Mouse (Mus musculus) liver, embryonic 11.5 days (tissue): ENCODE measurements at regions not wholly inside any gene's neighbourhood (a gene's known extent, or its start where the extent isn't known, plus 50 kb on each side); places are given as distances from the start of the nearest gene placed in this dataset.

Source experiments
- ATAC-seq: fragments of 200-750 bp; cut with Nextera tagmentation; replicated peaks from 2 replicates; pipeline ENCODE4 v1.8.0; 2017; ENCODE audit warnings: moderate number of reproducible peaks, mild to moderate bottlenecking, moderate TSS enrichment, moderate library complexity; ENCODE audit not compliant: low FRiP score
- DNase-seq: peaks from one replicate; pipeline ENCODE4 v3.0.0-alpha.2; 2017; ENCODE audit warnings: low spot score
- H3K27ac ChIP-seq: fragments of 300-500 bp; sonication (generic); 2 replicates; pipeline ENCODE4 v1.5.1; 2014; ENCODE audit warnings: mild to moderate bottlenecking, low read depth, low read length, control low read depth
- H3K27me3 ChIP-seq: fragments of 300-500 bp; sonication (generic); replicated peaks from 2 replicates; pipeline ENCODE4 v1.6.1; 2014; ENCODE audit warnings: low read length, mixed read lengths; ENCODE audit not compliant: control insufficient read depth, insufficient read depth
- H3K36me3 ChIP-seq: fragments of 300-500 bp; sonication (generic); 2 replicates; pipeline ENCODE4 v1.6.1; 2014; ENCODE audit warnings: mild to moderate bottlenecking, low read length, moderate library complexity, mixed read lengths; ENCODE audit not compliant: control insufficient read depth, insufficient read depth
- H3K4me1 ChIP-seq: fragments of 300-500 bp; sonication (generic); replicated peaks from 2 replicates; pipeline ENCODE4 v1.6.1; 2014; ENCODE audit warnings: low read length, mixed read lengths; ENCODE audit not compliant: control insufficient read depth, insufficient read depth
- H3K4me2 ChIP-seq: fragments of 300-500 bp; sonication (generic); 2 replicates; pipeline ENCODE4 v1.6.1; 2014; ENCODE audit warnings: mild to moderate bottlenecking, control low read depth, moderate library complexity
- H3K4me3 ChIP-seq: fragments of 300-500 bp; sonication (generic); 2 replicates; pipeline ENCODE4 v1.5.1; 2014; ENCODE audit warnings: low read depth, low read length, control low read depth
- H3K9ac ChIP-seq: fragments of 300-500 bp; sonication (generic); 2 replicates; pipeline ENCODE4 v1.6.1; 2014; ENCODE audit warnings: low read depth, low read length, control low read depth
- H3K9me3 ChIP-seq: fragments of 300-500 bp; sonication (generic); 2 replicates; pipeline ENCODE4 v1.6.1; 2016; ENCODE audit warnings: low read length, inconsistent platforms, mixed read lengths; ENCODE audit not compliant: control insufficient read depth
- WGBS: fragments of 180-500 bp; shearing (Covaris S2); extraction: QIAGEN DNeasy Blood & Tissue Kit; methylation state at CpG from one replicate; pipeline ENCODE4 v1.1.7; 2014; 5-methylcytosine and 5-hydroxymethylcytosine counted together

DNA sequence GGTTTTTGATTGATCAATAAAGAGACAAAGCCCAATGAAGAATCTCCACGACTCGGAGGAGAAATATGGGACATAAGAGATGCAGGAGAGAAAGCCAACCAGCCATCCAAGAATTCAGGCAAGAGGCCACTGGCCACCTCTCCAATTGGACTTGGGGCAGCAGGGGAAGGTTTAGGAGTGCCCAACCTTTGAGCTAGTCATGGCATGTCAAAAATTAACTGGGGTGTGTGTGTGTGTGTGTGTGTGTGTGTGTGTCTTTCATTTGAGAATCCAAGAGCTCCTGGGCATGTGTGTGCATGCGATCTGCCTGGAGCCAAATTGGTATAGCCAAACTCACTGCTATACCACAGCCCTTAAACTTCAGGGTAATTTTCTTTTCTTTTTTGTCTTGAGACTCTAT, 51.6 kb upstream of the Cecr2 start:
- H3K9ac ChIP-seq, result no peak overlapping the region
- no peaks in the 10 kb centered on the region for H3K9me3 ChIP-seq
- DNase-seq (no peak), ATAC-seq (no peak)
- H3K4me3 ChIP-seq, result no peak overlapping the region
- no peaks in the 10 kb centered on the region for H3K27me3 ChIP-seq
- H3K36me3 ChIP-seq, result no peaks in the 10 kb centered on the region
- 85% methylated on average over 3 of the region's 3 CpGs for WGBS
- H3K27ac ChIP-seq, result no peak overlapping the region
- H3K4me2 ChIP-seq, result no peak overlapping the region
- peaks cover 25% of the 10 kb centered on the region for H3K4me1 ChIP-seq

DNA sequence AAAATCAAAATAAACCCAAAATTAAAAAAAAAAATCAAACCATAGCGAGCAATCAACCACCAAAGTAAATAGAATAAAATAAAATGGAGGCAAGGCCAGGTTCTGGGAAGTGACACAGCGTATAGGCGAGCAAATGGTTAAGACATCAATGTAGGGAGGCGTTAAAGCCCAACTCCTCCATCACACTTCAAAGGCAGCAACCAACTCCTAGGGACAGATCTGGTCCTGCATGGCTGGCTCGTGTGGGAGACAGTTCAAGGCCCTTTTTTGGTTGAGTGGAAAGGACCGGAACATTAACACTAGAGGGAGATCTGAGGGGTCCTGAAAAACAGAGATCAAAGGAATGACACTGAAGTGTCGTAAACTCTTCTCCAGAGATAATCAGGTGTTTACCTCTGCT, 53.8 kb upstream of the Cecr2 start:
- 59% methylated on average over 7 of the region's 7 CpGs for WGBS
- DNase-seq (no peak), ATAC-seq (no peak)
- no peaks in the 10 kb centered on the region for H3K9me3 ChIP-seq
- no peak overlapping the region for H3K27ac ChIP-seq
- no peaks in the 10 kb centered on the region for H3K36me3 ChIP-seq
- H3K4me3 ChIP-seq, result no peak overlapping the region
- no peaks in the 10 kb centered on the region for H3K27me3 ChIP-seq
- H3K4me1 ChIP-seq, result peaks cover 18% of the 10 kb centered on the region
- H3K4me2 ChIP-seq, result no peak overlapping the region
- no peak overlapping the region for H3K9ac ChIP-seq

DNA sequence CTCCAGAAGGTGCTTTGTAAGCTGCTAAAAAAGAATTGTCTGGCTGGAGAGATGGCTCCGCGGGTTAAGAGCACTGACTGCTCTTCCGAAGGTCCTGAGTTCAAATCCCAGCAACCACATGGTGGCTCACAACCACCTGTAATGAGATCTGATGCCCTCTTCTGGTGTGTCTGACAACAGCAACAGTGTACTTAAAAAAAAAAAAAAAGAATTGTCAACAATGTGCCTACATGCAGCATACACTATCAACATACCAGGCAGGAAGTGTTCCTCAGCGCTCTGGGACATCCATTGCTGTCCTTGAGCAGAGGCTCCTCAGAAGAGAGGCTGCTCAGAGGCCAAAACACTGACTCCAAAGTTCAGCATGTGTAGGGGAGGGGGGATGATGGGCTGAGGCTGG, 56.3 kb upstream of the Cecr2 start:
- Histone ChIP-seq H3K9ac (no peak overlapping the region), H3K27me3 (no peaks in the 10 kb centered on the region), H3K4me3 (no peak overlapping the region), H3K36me3 (no peaks in the 10 kb centered on the region), H3K9me3 (no peaks in the 10 kb centered on the region), H3K27ac (no peak overlapping the region), H3K4me2 (no peak overlapping the region), H3K4me1 (peaks cover 16% of the 10 kb centered on the region)
- ATAC-seq, result no peak
- 77% methylated on average over 4 of the region's 4 CpGs for WGBS
- no peak for DNase-seq

DNA sequence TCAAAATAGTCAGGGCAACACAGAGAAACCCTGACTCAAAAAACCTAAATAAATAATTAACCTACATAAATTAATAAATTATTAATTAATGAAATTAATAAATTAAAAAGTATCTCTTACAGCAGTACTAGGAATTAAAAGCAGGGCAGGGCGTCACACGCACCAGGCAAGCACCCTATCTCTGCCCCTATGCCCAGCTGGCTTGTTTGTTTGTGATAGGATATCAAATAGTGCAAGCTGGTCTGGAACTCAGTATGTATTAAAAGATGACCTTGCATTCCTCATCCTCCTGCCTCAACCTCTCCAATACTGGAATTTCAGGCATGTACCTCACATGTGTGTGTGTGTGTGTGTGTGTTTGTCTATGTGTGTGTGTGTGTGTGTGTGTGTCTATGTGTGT, 60.7 kb upstream of the Cecr2 start:
- no peak for DNase-seq
- no peak overlapping the region for H3K4me3 ChIP-seq
- H3K9ac ChIP-seq, result peak overlapping the region; percentile 42
- peak; percentile 82 for ATAC-seq
- H3K4me1 ChIP-seq, result peaks cover 30% of the 10 kb centered on the region
- 64% methylated on average over 2 of the region's 2 CpGs for WGBS
- H3K36me3 ChIP-seq, result no peaks in the 10 kb centered on the region
- no peaks in the 10 kb centered on the region for H3K9me3 ChIP-seq
- peak overlapping the region; percentile 42 for H3K4me2 ChIP-seq
- peak overlapping the region; percentile 94 for H3K27ac ChIP-seq
- H3K27me3 ChIP-seq, result no peaks in the 10 kb centered on the region

DNA sequence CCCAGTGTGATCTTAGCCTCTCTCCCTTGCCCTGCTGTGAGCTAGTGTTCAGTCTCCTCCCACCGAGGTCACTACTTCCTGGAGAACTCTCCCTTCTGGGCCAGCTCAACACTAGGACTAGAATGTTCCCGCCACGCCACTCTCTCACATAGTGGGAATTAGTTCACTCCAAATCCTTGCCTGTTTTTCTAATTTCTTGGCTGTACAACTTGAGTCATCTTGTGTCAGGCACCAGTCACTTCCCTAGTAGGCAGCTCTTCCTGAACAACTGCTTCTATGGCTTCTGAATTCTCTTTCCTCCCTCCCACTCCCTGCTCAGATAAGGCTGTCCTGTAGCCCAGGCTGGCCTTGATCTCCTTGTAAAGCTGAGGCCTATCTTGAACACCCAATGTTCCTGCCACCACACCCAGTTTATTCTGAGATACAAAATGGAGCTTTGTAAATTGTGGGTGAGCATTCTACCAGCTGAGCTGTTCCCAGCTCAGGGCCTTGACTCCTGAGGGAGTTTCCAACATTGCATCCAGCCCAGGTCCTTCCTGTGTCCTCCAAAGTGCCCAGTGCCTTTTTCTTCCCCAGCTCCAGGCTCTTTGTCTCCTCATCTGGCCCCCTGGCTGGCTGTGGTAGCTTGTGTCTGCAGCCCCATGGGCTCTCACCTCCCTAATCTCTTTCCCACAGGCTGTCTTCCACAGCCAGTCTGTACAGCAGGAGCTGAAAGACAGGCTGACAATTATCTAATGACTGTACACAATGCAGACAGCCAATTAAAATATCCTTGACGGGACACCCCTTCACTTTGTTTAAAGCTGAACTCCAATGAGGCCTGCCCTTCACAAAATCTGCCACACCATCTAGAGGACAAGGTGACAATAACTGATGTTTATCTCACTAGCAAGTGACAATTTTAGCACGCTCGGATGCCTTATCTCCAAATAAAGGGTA, 61.9 kb upstream of the Cecr2 start:
- Histone ChIP-seq H3K27ac (peak overlapping the region; percentile 94), H3K4me1 (peaks cover 33% of the 10 kb centered on the region), H3K4me2 (peak overlapping the region; percentile 36), H3K27me3 (no peaks in the 10 kb centered on the region), H3K36me3 (no peaks in the 10 kb centered on the region), H3K9ac (peak overlapping the region; percentile 58), H3K9me3 (no peaks in the 10 kb centered on the region), H3K4me3 (no peak overlapping the region)
- ATAC-seq (peak; percentile 92), DNase-seq (peak; percentile 55)
- 22% methylated on average over 6 of the region's 6 CpGs for WGBS

DNA sequence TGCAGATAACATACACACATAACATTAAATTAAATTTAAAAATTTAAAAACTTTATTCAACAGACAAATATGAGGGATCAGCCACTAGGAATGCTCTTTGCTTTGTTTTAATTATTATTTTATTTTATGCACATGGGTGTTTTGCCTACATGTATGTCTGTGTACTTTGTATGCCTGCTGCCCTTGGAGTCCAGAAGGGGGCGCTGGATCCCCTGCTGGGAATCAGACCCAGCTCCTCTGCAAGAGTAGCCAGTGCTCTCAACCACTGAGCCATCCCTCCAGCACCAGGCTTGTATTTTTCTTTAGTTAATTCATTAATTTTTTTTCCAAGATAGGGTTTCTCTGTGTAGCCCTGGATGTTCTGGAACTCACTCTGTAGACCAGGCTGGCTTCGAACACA, 62.7 kb upstream of the Cecr2 start:
- Histone ChIP-seq H3K9ac (peak overlapping the region; percentile 58), H3K27ac (peak overlapping the region; percentile 94), H3K4me2 (peak overlapping the region; percentile 36), H3K4me3 (no peak overlapping the region), H3K27me3 (no peaks in the 10 kb centered on the region), H3K4me1 (peaks cover 33% of the 10 kb centered on the region), H3K9me3 (no peaks in the 10 kb centered on the region), H3K36me3 (no peaks in the 10 kb centered on the region)
- ATAC-seq, result peak; percentile 26; the same call in 1 of the 2 replicates
- WGBS, result 42% methylated on average over 2 of the region's 2 CpGs
- DNase-seq, result no peak

DNA sequence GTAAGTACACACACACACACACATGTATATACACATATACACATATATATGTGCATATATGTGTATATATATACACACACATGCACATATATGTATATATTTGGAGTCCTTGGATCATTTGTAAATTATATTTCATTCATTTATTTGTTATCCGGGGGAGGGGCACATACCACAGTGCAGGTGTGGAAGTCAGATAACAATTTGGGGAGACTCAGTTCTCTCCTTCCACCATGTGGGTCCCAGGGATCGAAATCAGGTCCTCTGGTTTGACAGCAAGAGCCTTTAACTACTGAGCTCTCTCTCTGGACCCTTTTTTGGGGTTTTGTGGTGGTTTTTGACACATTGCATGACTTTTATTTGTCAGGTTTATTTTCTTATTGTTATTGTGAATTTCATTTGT, 65.8 kb upstream of the Cecr2 start:
- Histone ChIP-seq H3K9ac (no peak overlapping the region), H3K9me3 (no peaks in the 10 kb centered on the region), H3K27me3 (no peaks in the 10 kb centered on the region), H3K27ac (no peak overlapping the region), H3K4me1 (peaks cover 21% of the 10 kb centered on the region), H3K36me3 (no peaks in the 10 kb centered on the region), H3K4me3 (no peak overlapping the region), H3K4me2 (no peak overlapping the region)
- WGBS, result 43% methylated on average over 2 of the region's 2 CpGs
- DNase-seq (no peak), ATAC-seq (no peak)

DNA sequence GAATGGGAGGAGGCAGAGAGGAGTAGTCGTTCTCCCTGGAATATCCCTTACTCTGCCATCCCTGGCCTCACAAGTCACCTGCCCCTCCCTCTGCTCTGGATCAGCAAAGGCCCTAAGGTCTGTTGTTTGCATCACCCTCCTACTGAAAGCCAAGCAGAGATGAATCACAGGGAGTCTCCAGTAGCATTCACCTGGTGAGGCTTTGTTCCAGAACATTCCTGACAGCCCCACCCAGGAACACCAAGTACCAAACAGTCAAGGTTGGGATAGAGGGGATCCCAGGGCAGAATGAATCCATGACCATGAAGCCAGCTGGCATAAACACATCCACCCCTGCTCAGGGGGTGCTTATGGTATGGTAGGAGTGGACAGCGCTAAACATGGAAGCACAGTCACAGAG, 67.4 kb upstream of the Hdhd5 start:
- DNase-seq (no peak), ATAC-seq (no peak)
- no peaks in the 10 kb centered on the region for H3K27me3 ChIP-seq
- no peaks in the 10 kb centered on the region for H3K36me3 ChIP-seq
- no peak overlapping the region for H3K27ac ChIP-seq
- H3K9ac ChIP-seq, result no peak overlapping the region
- H3K4me1 ChIP-seq, result peaks cover 5% of the 10 kb centered on the region; the same call in 1 of the 2 replicates
- no peak overlapping the region for H3K4me2 ChIP-seq
- H3K9me3 ChIP-seq, result no peaks in the 10 kb centered on the region
- H3K4me3 ChIP-seq, result no peak overlapping the region
- WGBS, result 69% methylated on average over 2 of the region's 2 CpGs

DNA sequence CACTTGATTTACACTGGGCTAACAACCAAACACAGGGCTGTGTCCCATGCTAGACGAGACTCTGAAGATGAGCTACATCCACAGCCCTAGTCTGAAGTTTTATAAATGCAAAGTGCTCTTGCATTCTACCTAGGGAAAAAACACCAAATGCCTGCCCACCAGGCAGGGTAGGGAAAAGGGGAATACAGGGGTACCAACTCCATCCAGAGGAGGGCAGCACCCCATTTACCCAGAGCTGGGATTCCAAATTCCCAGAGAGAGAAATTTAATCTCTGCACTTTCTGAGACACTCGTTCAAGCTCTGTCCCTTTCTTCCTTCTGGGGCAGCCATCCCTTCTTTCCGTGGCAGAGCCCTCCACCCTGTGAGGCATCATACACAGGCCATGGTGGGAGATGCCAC, 66.8 kb upstream of the Hdhd5 start:
- Histone ChIP-seq H3K27me3 (no peaks in the 10 kb centered on the region), H3K9ac (no peak overlapping the region), H3K4me1 (peaks cover 5% of the 10 kb centered on the region; the same call in 1 of the 2 replicates), H3K27ac (no peak overlapping the region), H3K36me3 (no peaks in the 10 kb centered on the region), H3K4me3 (no peak overlapping the region), H3K9me3 (no peaks in the 10 kb centered on the region), H3K4me2 (no peak overlapping the region)
- DNase-seq (no peak), ATAC-seq (no peak)
- 37% methylated on average over 3 of the region's 3 CpGs for WGBS
